Mouse (Mus musculus) ES-Bruce4 (cell line): ENCODE measurements around the gene Ccdc92b.

ENCODE experiments used
- CTCF ChIP-seq: IDR thresholded peaks from one replicate; pipeline ENCODE4 v1.8.1; 2011; ENCODE audit warnings: low read depth, low read length
- POLR2A ChIP-seq: IDR thresholded peaks from one replicate; pipeline ENCODE4 v1.8.1; 2011; ENCODE audit warnings: low read length; ENCODE audit not compliant: insufficient read depth

- TF ChIP-seq CTCF = no peak
- TF ChIP-seq POLR2A = no peak
Observed at GRCm38 (mm10) chr11:74583824-74584349, 35.5 kb upstream of the Ccdc92b start.
